Mouse (Mus musculus): Measurements from ENCODE around the gene Gdf7.

DNA sequence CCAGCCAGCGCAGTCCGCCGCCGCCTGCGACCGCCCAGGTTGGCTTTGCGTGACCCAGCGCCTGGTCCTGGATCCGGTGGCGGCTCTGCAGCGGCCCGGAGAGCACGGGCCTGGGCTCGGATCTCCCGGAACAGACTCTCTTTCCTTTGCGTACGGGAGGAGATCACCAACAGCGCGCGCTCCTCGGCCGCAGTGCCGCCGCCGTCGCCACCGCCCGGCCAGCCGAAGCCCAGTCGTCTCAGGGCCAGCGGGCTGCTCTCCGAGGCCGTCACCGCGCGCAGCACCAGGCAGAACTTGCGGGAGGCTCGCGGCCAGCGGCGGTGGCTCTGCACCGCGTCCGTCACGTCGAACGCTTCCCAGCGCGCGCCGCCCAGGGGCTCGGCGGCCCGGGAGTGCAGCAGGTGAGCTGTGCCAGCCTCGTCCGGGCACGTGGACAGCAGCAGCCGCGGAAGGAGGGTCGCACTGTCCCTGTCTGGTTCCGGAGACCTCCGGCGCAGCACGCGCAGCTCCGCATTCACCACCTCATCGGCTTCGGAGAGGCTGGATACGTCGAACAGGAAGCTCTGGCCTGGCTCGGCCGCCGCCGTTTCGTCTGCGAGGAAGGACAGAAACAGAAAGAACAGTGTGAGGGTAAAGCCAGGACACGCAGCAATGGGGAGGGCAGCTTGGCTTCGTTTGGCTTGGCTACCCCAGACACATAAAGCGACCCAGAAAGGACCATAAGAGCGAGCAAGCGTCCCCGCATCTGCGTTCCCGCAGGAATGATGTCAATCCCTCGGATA, 3.2 kb downstream of the Gdf7 start:
- TF ChIP-seq CTCF (conservative IDR thresholded peaks at IDR 0.05; ENCODE audit: low read length) = no peak
- TF ChIP-seq NANOG (IDR thresholded peaks at IDR 0.05; ENCODE audit: borderline replicate concordance, low read length) = no peak

Measured in E14TG2a.4 (cell line).